Mouse (Mus musculus): Measurements from ENCODE around the gene Magi2. TPM values are rescaled to one million over a fixed set of nuclear protein-coding genes. Genes with fewer than 3 reads are reported as not detected.

The Magi2 gene
- polyA plus RNA-seq, 1 experiment = 0.79 TPM

- 16% methylated on average over 1 of the region's 1 CpGs for WGBS
- no peak for DNase-seq (ENCODE audit: low read depth in 1 of 2, low spot score in 2 of 2)
- Histone ChIP-seq H3K36me3 (ENCODE audit: control insufficient read depth, insufficient read depth, low read length) (no peaks in the 10 kb centered on the region), H3K4me1 (ENCODE audit: control insufficient read depth, insufficient read depth, insufficient read length) (0 out of 2 replicates have a peak, but pooled peaks cover 3% of the 10 kb centered on the region), H3K27me3 (ENCODE audit: control insufficient read depth, insufficient read depth, low read length) (no peaks in the 10 kb centered on the region), H3K4me3 (ENCODE audit: extremely low read depth, insufficient read depth, insufficient read length) (no peak overlapping the region), H3K27ac (ENCODE audit: insufficient read depth, low read length) (no peak overlapping the region)
- TF ChIP-seq POLR2A (IDR thresholded peaks at IDR 0.05; ENCODE audit: low read depth, low read length) (no peak), CTCF (IDR thresholded peaks at IDR 0.05; ENCODE audit: extremely low read depth, insufficient read depth, insufficient read length, insufficient replicate concordance) (no peak)
Observed at GRCm38 (mm10) chr5:20082368-20082767, 855.5 kb downstream of the Magi2 start.

- Histone ChIP-seq H3K27ac (ENCODE audit: insufficient read depth, low read length) (no peak overlapping the region), H3K27me3 (ENCODE audit: control insufficient read depth, insufficient read depth, low read length) (no peaks in the 10 kb centered on the region), H3K36me3 (ENCODE audit: control insufficient read depth, insufficient read depth, low read length) (no peaks in the 10 kb centered on the region), H3K4me3 (ENCODE audit: extremely low read depth, insufficient read depth, insufficient read length) (no peak overlapping the region), H3K4me1 (ENCODE audit: control insufficient read depth, insufficient read depth, insufficient read length) (no peaks in the 10 kb centered on the region)
- no peak for DNase-seq (ENCODE audit: low read depth in 1 of 2, low spot score in 2 of 2)
- no peak for TF ChIP-seq POLR2A (IDR thresholded peaks at IDR 0.05; ENCODE audit: low read depth, low read length)
- no peak for TF ChIP-seq CTCF (IDR thresholded peaks at IDR 0.05; ENCODE audit: extremely low read depth, insufficient read depth, insufficient read length, insufficient replicate concordance)
- WGBS = 57% methylated on average over 6 of the region's 6 CpGs
Observed at GRCm38 (mm10) chr5:20087083-20087482, 860.2 kb downstream of the Magi2 start.

GRCm38 (mm10) chr5:20103869-20104268 is 877.0 kb downstream of the Magi2 start:
- no peaks in the 10 kb centered on the region for H3K36me3 ChIP-seq (ENCODE audit: control insufficient read depth, insufficient read depth, low read length)
- DNase-seq (ENCODE audit: low read depth in 1 of 2, low spot score in 2 of 2) = no peak
- H3K4me1 ChIP-seq (ENCODE audit: control insufficient read depth, insufficient read depth, insufficient read length) = no peaks in the 10 kb centered on the region
- no peak overlapping the region for H3K4me3 ChIP-seq (ENCODE audit: extremely low read depth, insufficient read depth, insufficient read length)
- no peak for TF ChIP-seq CTCF (IDR thresholded peaks at IDR 0.05; ENCODE audit: extremely low read depth, insufficient read depth, insufficient read length, insufficient replicate concordance)
- TF ChIP-seq POLR2A (IDR thresholded peaks at IDR 0.05; ENCODE audit: low read depth, low read length) = no peak
- H3K27me3 ChIP-seq (ENCODE audit: control insufficient read depth, insufficient read depth, low read length) = no peaks in the 10 kb centered on the region
- H3K27ac ChIP-seq (ENCODE audit: insufficient read depth, low read length) = no peak overlapping the region

GRCm38 (mm10) chr5:20104496-20104895 is 877.7 kb downstream of the Magi2 start:
- Histone ChIP-seq H3K4me1 (ENCODE audit: control insufficient read depth, insufficient read depth, insufficient read length) (no peaks in the 10 kb centered on the region), H3K4me3 (ENCODE audit: extremely low read depth, insufficient read depth, insufficient read length) (no peak overlapping the region), H3K27ac (ENCODE audit: insufficient read depth, low read length) (no peak overlapping the region), H3K27me3 (ENCODE audit: control insufficient read depth, insufficient read depth, low read length) (no peaks in the 10 kb centered on the region), H3K36me3 (ENCODE audit: control insufficient read depth, insufficient read depth, low read length) (no peaks in the 10 kb centered on the region)
- DNase-seq (ENCODE audit: low read depth in 1 of 2, low spot score in 2 of 2) = no peak
- TF ChIP-seq POLR2A (IDR thresholded peaks at IDR 0.05; ENCODE audit: low read depth, low read length) (no peak), CTCF (IDR thresholded peaks at IDR 0.05; ENCODE audit: extremely low read depth, insufficient read depth, insufficient read length, insufficient replicate concordance) (no peak)
- WGBS = 81% methylated on average over 3 of the region's 3 CpGs

GRCm38 (mm10) chr5:20109496-20109895 is 882.7 kb downstream of the Magi2 start:
- H3K36me3 ChIP-seq (ENCODE audit: control insufficient read depth, insufficient read depth, low read length) = no peaks in the 10 kb centered on the region
- no peaks in the 10 kb centered on the region for H3K4me1 ChIP-seq (ENCODE audit: control insufficient read depth, insufficient read depth, insufficient read length)
- no peak overlapping the region for H3K27ac ChIP-seq (ENCODE audit: insufficient read depth, low read length)
- no peak for DNase-seq (ENCODE audit: low read depth in 1 of 2, low spot score in 2 of 2)
- WGBS = 85% methylated on average over 3 of the region's 3 CpGs
- TF ChIP-seq CTCF (IDR thresholded peaks at IDR 0.05; ENCODE audit: extremely low read depth, insufficient read depth, insufficient read length, insufficient replicate concordance) (no peak), POLR2A (IDR thresholded peaks at IDR 0.05; ENCODE audit: low read depth, low read length) (no peak)
- no peaks in the 10 kb centered on the region for H3K27me3 ChIP-seq (ENCODE audit: control insufficient read depth, insufficient read depth, low read length)
- no peak overlapping the region for H3K4me3 ChIP-seq (ENCODE audit: extremely low read depth, insufficient read depth, insufficient read length)

- Histone ChIP-seq H3K4me1 (ENCODE audit: control insufficient read depth, insufficient read depth, insufficient read length) (no peaks in the 10 kb centered on the region), H3K27me3 (ENCODE audit: control insufficient read depth, insufficient read depth, low read length) (no peaks in the 10 kb centered on the region), H3K27ac (ENCODE audit: insufficient read depth, low read length) (no peak overlapping the region), H3K4me3 (ENCODE audit: extremely low read depth, insufficient read depth, insufficient read length) (no peak overlapping the region), H3K36me3 (ENCODE audit: control insufficient read depth, insufficient read depth, low read length) (no peaks in the 10 kb centered on the region)
- no peak for DNase-seq (ENCODE audit: low read depth in 1 of 2, low spot score in 2 of 2)
- TF ChIP-seq CTCF (IDR thresholded peaks at IDR 0.05; ENCODE audit: extremely low read depth, insufficient read depth, insufficient read length, insufficient replicate concordance) (no peak), POLR2A (IDR thresholded peaks at IDR 0.05; ENCODE audit: low read depth, low read length) (no peak)
- 84% methylated on average over 3 of the region's 3 CpGs for WGBS
Observed at GRCm38 (mm10) chr5:20117156-20117555, 890.3 kb downstream of the Magi2 start.

GRCm38 (mm10) chr5:20140235-20140634 is 913.4 kb downstream of the Magi2 start:
- Histone ChIP-seq H3K36me3 (ENCODE audit: control insufficient read depth, insufficient read depth, low read length) (no peaks in the 10 kb centered on the region), H3K27me3 (ENCODE audit: control insufficient read depth, insufficient read depth, low read length) (no peaks in the 10 kb centered on the region), H3K27ac (ENCODE audit: insufficient read depth, low read length) (no peak overlapping the region), H3K4me3 (ENCODE audit: extremely low read depth, insufficient read depth, insufficient read length) (no peak overlapping the region), H3K4me1 (ENCODE audit: control insufficient read depth, insufficient read depth, insufficient read length) (no peaks in the 10 kb centered on the region)
- 78% methylated on average over 2 of the region's 2 CpGs for WGBS
- TF ChIP-seq CTCF (IDR thresholded peaks at IDR 0.05; ENCODE audit: extremely low read depth, insufficient read depth, insufficient read length, insufficient replicate concordance) (no peak), POLR2A (IDR thresholded peaks at IDR 0.05; ENCODE audit: low read depth, low read length) (no peak)
- DNase-seq (ENCODE audit: low read depth in 1 of 2, low spot score in 2 of 2) = no peak
